Mouse (Mus musculus) myocyte (in vitro differentiated cells): ENCODE data around the gene Pla2g4e. TPM values are rescaled to one million over a fixed set of nuclear protein-coding genes. Genes with fewer than 3 reads are reported as not detected.

Experiments used
- H3K27me3 ChIP-seq: one replicate; pipeline ENCODE4 v1.6.1; 2011; ENCODE audit not compliant: control insufficient read depth, insufficient read depth, insufficient read length
- H3K36me3 ChIP-seq: one replicate; pipeline ENCODE4 v1.6.1; 2011; ENCODE audit not compliant: control insufficient read depth, insufficient read depth
- H3K4me2 ChIP-seq: one replicate; pipeline ENCODE4 v1.6.1; 2011; ENCODE audit warnings: low read depth, control low read depth
- H3K4me3 ChIP-seq: one replicate; pipeline ENCODE4 v1.5.1; 2011; ENCODE audit warnings: mild to moderate bottlenecking, control low read depth, moderate library complexity
- H3K79me2 ChIP-seq: one replicate; pipeline ENCODE4 v1.6.1; 2011; ENCODE audit not compliant: control insufficient read depth, insufficient read depth
- H3ac ChIP-seq: one replicate; pipeline ENCODE4 v1.6.1; 2011; ENCODE audit not compliant: control insufficient read depth, insufficient read length
- CEBPB ChIP-seq: IDR thresholded peaks from 2 replicates; pipeline ENCODE4 v1.6.1; 2011; ENCODE audit warnings: mild to moderate bottlenecking, moderate library complexity; ENCODE audit not compliant: poor library complexity, insufficient read depth, severe bottlenecking
- E2F4 ChIP-seq: IDR thresholded peaks from one replicate; pipeline ENCODE4 v1.6.1; 2011; ENCODE audit warnings: mild to moderate bottlenecking, control low read depth, moderate library complexity; ENCODE audit not compliant: insufficient read depth
- MAX ChIP-seq: IDR thresholded peaks from one replicate; pipeline ENCODE4 v1.6.1; 2011; ENCODE audit warnings: low read depth, mild to moderate bottlenecking, control low read depth
- MYOD1 ChIP-seq, 3 experiments: IDR thresholded peaks; one replicate each; pipeline ENCODE4 v1.6.1; 2011; ENCODE audit warnings: control low read depth in 2 of 3, low read depth in 2 of 3, mild to moderate bottlenecking in 2 of 3, moderate library complexity in 1 of 3; ENCODE audit not compliant: insufficient read length in 2 of 3, control insufficient read depth in 1 of 3
- MYOG ChIP-seq, 3 experiments: IDR thresholded peaks; one replicate each; pipeline ENCODE4 v1.6.1; 2011; ENCODE audit warnings: control low read depth in 2 of 3, low read depth in 2 of 3, mild to moderate bottlenecking in 2 of 3; ENCODE audit not compliant: insufficient read length in 2 of 3, control insufficient read depth in 1 of 3, insufficient read depth in 1 of 3
- POLR2A ChIP-seq: IDR thresholded peaks from one replicate; pipeline ENCODE4 v1.6.1; 2011; ENCODE audit warnings: low read depth, mild to moderate bottlenecking, control low read depth, moderate library complexity; ENCODE audit not compliant: insufficient read length
- POLR2AphosphoS2 ChIP-seq: IDR thresholded peaks from one replicate; pipeline ENCODE4 v1.6.1; 2011; ENCODE audit warnings: low read depth, control low read depth; ENCODE audit not compliant: insufficient read length
- REST ChIP-seq: IDR thresholded peaks from one replicate; pipeline ENCODE4 v1.6.1; 2011; ENCODE audit warnings: mild to moderate bottlenecking, control low read depth, moderate library complexity; ENCODE audit not compliant: insufficient read depth, insufficient read length
- SRF ChIP-seq: IDR thresholded peaks from one replicate; pipeline ENCODE4 v1.6.1; 2011; ENCODE audit warnings: low read depth; ENCODE audit not compliant: control insufficient read depth, insufficient read length
- TCF12 ChIP-seq: IDR thresholded peaks from one replicate; pipeline ENCODE4 v1.6.1; 2011; ENCODE audit warnings: mild to moderate bottlenecking, control low read depth; ENCODE audit not compliant: poor library complexity, insufficient read depth, severe bottlenecking
- TCF3 ChIP-seq: IDR thresholded peaks from one replicate; pipeline ENCODE4 v1.6.1; 2011; ENCODE audit warnings: low read depth, control low read depth; ENCODE audit not compliant: insufficient read length
- USF1 ChIP-seq: IDR thresholded peaks from one replicate; pipeline ENCODE4 v1.6.1; 2011; ENCODE audit warnings: low read depth, mild to moderate bottlenecking, control low read depth, moderate library complexity
- polyA plus RNA-seq: library from polyadenylated mRNA; unstranded; fragments of >200 nt; fragmentation: generic; extraction: Trizol; gene quantifications from one replicate; pipeline ENCODE4 v1.2.1, GENCODE M21; 2012; ENCODE audit warnings: missing spikeins

Pla2g4e gene
- polyA plus RNA-seq, 1 experiment = 0.05 TPM

DNA sequence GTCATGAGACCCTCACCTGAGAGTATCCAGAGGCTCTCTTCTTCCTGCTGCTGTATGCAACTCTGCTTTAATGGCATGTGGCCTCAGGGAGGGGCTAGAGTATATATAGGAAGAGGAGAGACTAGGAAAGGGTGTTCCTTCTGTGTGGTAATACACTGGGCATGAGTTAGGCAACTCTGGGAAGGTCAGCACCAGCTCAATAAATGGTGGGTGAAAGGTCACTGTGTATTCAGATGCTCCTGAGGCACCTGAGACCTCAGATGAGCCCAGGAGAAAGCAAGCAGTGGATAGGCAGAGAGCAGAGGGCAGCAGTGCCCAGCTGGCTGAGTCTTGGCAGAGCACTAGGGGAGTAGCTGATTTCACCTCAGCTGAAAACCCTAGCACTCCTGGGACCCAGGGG lies 39.6 kb upstream of the Pla2g4e start:
- Histone ChIP-seq H3ac (no peak overlapping the region), H3K27me3 (peaks cover 20% of the 10 kb centered on the region), H3K36me3 (no peaks in the 10 kb centered on the region), H3K79me2 (no peaks in the 10 kb centered on the region), H3K4me2 (no peak overlapping the region), H3K4me3 (no peak overlapping the region)
- TF ChIP-seq TCF12 = no peak
- TF ChIP-seq TCF3 = no peak
- TF ChIP-seq E2F4 = no peak
- no peak for TF ChIP-seq POLR2A
- TF ChIP-seq USF1 = no peak
- no peak for TF ChIP-seq MYOD1 (IDR thresholded peaks at IDR 0.05; ENCODE audit: control insufficient read depth in 1 of 3, insufficient read length in 2 of 3, low read depth in 2 of 3)
- no peak for TF ChIP-seq REST
- no peak for TF ChIP-seq CEBPB
- no peak for TF ChIP-seq MYOG (IDR thresholded peaks at IDR 0.05; ENCODE audit: control insufficient read depth in 1 of 3, insufficient read depth in 1 of 3, insufficient read length in 2 of 3, low read depth in 2 of 3)
- no peak for TF ChIP-seq MAX

DNA sequence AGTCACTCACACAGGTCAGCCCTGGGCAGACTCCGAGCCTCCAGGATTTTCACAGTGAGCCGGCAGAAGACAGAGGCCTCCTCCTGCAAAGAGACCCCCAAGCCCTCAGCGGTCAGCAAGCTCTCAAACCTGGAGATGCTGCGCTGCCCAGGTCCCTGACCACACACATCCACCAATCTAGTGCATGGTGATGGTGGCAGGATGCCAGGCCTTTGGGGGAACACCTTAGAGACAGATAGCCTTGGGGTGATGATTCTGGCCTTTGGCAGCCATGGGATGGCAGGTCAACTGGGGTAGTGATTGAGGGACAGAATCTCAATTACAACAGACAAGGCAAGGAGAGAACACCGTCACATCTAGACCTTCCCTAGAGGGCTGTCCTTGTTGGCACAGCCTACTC lies 39.0 kb upstream of the Pla2g4e start:
- Histone ChIP-seq H3K4me3 (no peak overlapping the region), H3K36me3 (no peaks in the 10 kb centered on the region), H3K27me3 (peaks cover 17% of the 10 kb centered on the region), H3ac (no peak overlapping the region), H3K4me2 (no peak overlapping the region), H3K79me2 (no peaks in the 10 kb centered on the region)
- TF ChIP-seq MYOG (IDR thresholded peaks at IDR 0.05; ENCODE audit: control insufficient read depth in 1 of 3, insufficient read depth in 1 of 3, insufficient read length in 2 of 3, low read depth in 2 of 3) (no peak), REST (no peak), TCF3 (no peak), E2F4 (no peak)

DNA sequence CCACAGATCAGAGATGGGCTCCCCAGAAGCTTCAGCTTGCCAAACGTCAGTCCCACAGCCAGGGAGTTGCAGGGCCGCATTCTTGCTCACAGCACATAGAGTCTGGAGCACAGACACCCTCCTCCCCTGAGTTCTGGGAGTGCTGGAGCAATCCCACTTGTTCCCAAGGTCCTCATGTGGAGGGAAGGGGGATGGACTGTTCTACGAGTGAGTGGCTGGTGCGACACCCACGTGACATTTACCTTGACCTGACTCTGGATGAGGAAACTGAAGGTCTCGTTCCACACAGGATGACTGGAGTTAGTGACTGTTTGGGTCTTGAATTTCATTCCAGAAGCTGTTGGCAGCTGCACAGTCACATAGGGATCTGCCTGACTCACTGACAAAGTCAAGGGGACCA lies 38.4 kb upstream of the Pla2g4e start:
- no peak for TF ChIP-seq POLR2AphosphoS2
- TF ChIP-seq E2F4 = no peak
- no peak for TF ChIP-seq POLR2A
- no peak for TF ChIP-seq SRF
- no peak for TF ChIP-seq MAX
- TF ChIP-seq MYOG (IDR thresholded peaks at IDR 0.05; ENCODE audit: control insufficient read depth in 1 of 3, insufficient read depth in 1 of 3, insufficient read length in 2 of 3, low read depth in 2 of 3) = no peak
- TF ChIP-seq TCF12 = no peak
- no peak for TF ChIP-seq REST
- no peak for TF ChIP-seq MYOD1 (IDR thresholded peaks at IDR 0.05; ENCODE audit: control insufficient read depth in 1 of 3, insufficient read length in 2 of 3, low read depth in 2 of 3)
- TF ChIP-seq CEBPB = no peak
- TF ChIP-seq TCF3 = no peak
- TF ChIP-seq USF1 = no peak
- no peaks in the 10 kb centered on the region for H3K36me3 ChIP-seq

DNA sequence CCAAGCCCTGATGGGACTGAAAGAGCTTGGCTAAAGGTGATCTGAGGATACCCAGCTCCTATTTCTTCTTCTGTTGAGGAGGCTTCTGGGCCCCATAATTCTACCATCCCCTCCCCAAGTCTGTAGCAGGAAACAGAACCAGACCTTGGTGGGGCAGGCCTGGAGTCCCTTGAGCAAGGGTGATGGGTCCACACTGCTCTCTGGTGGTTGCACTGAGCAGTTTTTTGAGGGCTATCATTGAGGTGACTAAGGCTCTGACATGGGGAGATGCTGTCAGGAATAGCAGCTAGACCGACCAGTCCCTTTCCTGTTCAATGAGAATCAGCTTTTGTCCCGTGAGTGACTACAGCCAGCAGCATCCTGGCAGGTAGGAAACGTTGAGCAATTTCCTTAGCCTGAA lies 36.1 kb upstream of the Pla2g4e start:
- H3K4me2 ChIP-seq = no peak overlapping the region
- no peak overlapping the region for H3K4me3 ChIP-seq
- no peaks in the 10 kb centered on the region for H3K79me2 ChIP-seq
- H3K27me3 ChIP-seq = peaks cover 7% of the 10 kb centered on the region
- H3ac ChIP-seq = no peak overlapping the region
- TF ChIP-seq REST = no peak
- TF ChIP-seq TCF3 = no peak
- no peak for TF ChIP-seq CEBPB
- TF ChIP-seq SRF = no peak
- TF ChIP-seq MYOD1 (IDR thresholded peaks at IDR 0.05; ENCODE audit: control insufficient read depth in 1 of 3, insufficient read length in 2 of 3, low read depth in 2 of 3) = no peak
- TF ChIP-seq POLR2A = no peak
- TF ChIP-seq USF1 = no peak
- no peaks in the 10 kb centered on the region for H3K36me3 ChIP-seq

More for the DNA sequence above, 38.4 kb upstream of the Pla2g4e start:
- Histone ChIP-seq H3K4me3 (no peak overlapping the region), H3K27me3 (peaks cover 11% of the 10 kb centered on the region), H3K4me2 (no peak overlapping the region), H3ac (no peak overlapping the region), H3K79me2 (no peaks in the 10 kb centered on the region)

- H3K79me2 ChIP-seq = no peaks in the 10 kb centered on the region
- H3K36me3 ChIP-seq = no peaks in the 10 kb centered on the region
- no peak overlapping the region for H3K4me2 ChIP-seq
- TF ChIP-seq POLR2A (no peak), MAX (no peak), USF1 (no peak), POLR2AphosphoS2 (no peak), TCF3 (no peak), E2F4 (no peak), MYOD1 (IDR thresholded peaks at IDR 0.05; ENCODE audit: control insufficient read depth in 1 of 3, insufficient read length in 2 of 3, low read depth in 2 of 3) (no peak), CEBPB (no peak), MYOG (IDR thresholded peaks at IDR 0.05; ENCODE audit: control insufficient read depth in 1 of 3, insufficient read depth in 1 of 3, insufficient read length in 2 of 3, low read depth in 2 of 3) (no peak), TCF12 (no peak), SRF (no peak), REST (no peak)
- no peak overlapping the region for H3K4me3 ChIP-seq
- H3ac ChIP-seq = no peak overlapping the region
- peaks cover 12% of the 10 kb centered on the region for H3K27me3 ChIP-seq
Measured at GRCm38 (mm10) chr2:120279961-120280360, 34.8 kb upstream of the Pla2g4e start.
